Mouse (Mus musculus) embryonic facial prominence, embryonic 15.5 days (tissue): Measurements from ENCODE around the gene Lrrc8b. TPM values are rescaled to one million over a fixed set of nuclear protein-coding genes. Genes with fewer than 3 reads are reported as not detected.

Experiments used
- polyA plus RNA-seq: library from polyadenylated mRNA; unstranded; fragments of >200 nt; fragmentation: Nextera tagmentation; extraction: Ambion mirVana; gene quantifications from 2 replicates; pipeline ENCODE4 v1.2.1, GENCODE M21; 2015

Gene Lrrc8b
- polyA plus RNA-seq, 1 experiment from 2014 or later: 7.3 TPM

Other genes starting within 250 kb of the Lrrc8b start
- 0.43 TPM in 1 of 2 replicates, not detected in the other for gene Gbp10, start 176.2 kb upstream of the Lrrc8b start, polyA plus RNA-seq
- gene Gm43302, start 122.1 kb upstream of the Lrrc8b start, polyA plus RNA-seq: 0.08 and 0.09 TPM in 2 replicates
- gene Gbp6, start 122.1 kb upstream of the Lrrc8b start, polyA plus RNA-seq: 1.1 and 1.6 TPM in 2 replicates
- gene Lrrc8c, start 103.6 kb downstream of the Lrrc8b start, polyA plus RNA-seq: 15.5 and 16.1 TPM in 2 replicates